Mouse (Mus musculus) embryonic fibroblast, embryonic 13.5 days (primary cell): ENCODE results near the gene Parp16. TPM values are rescaled to one million over a fixed set of nuclear protein-coding genes. Genes with fewer than 3 reads are reported as not detected.

Experiments
- H3K27ac ChIP-seq: 2 replicates; pipeline ENCODE4 v1.5.1; 2012; ENCODE audit warnings: low read length, control low read depth, inconsistent platforms; ENCODE audit not compliant: insufficient read depth
- H3K4me1 ChIP-seq: 2 replicates; pipeline ENCODE4 v1.6.1; 2011; ENCODE audit warnings: low read length; ENCODE audit not compliant: control insufficient read depth, insufficient read depth
- H3K4me3 ChIP-seq: 2 replicates; pipeline ENCODE4 v1.5.1; 2011; ENCODE audit warnings: mild to moderate bottlenecking, control low read depth, low read length; ENCODE audit not compliant: insufficient read depth
- CTCF ChIP-seq: IDR thresholded peaks from 2 replicates; pipeline ENCODE4 v1.5.1; 2011; ENCODE audit warnings: mild to moderate bottlenecking, control low read depth, low read length, moderate library complexity, borderline replicate concordance; ENCODE audit not compliant: insufficient read depth
- POLR2A ChIP-seq: IDR thresholded peaks from 2 replicates; pipeline ENCODE4 v1.6.1; 2011; ENCODE audit warnings: low read depth, mild to moderate bottlenecking, control low read depth, low read length, moderate library complexity
- polyA plus RNA-seq: library from polyadenylated mRNA; stranded (reverse); fragments of >200 nt; gene quantifications from 2 replicates; pipeline ENCODE4 v1.2.4, GENCODE M21; 2011; ENCODE audit warnings: low read depth; ENCODE audit not compliant: missing spikeins, insufficient read length

Gene Parp16
- polyA plus RNA-seq, 1 experiment = 1.5 TPM

- Histone ChIP-seq H3K27ac (no peak overlapping the region), H3K4me3 (no peak overlapping the region), H3K4me1 (no peaks in the 10 kb centered on the region)
- TF ChIP-seq POLR2A (no peak), CTCF (no peak)
Measured at GRCm38 (mm10) chr9:65239731-65240130, 44.6 kb downstream of the Parp16 start.

DNA sequence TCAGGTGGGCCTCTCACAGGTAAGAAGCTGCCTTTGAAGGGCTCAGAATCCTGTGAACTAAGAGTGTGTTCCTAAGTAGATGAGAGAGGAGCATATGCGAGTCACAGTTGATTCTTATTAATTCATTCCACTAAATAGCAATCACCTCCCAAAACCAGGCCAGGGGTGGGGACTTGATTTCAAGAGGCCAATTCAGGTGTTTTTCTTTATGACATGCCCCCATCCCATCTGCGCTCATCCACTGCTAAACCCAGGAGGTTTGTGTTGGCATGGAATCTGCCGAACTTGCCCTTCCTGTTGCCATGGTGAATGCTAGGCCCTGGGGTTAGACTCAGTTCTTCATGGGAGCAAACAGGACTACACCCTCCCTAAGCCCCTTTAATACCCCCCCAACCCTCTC is 45.4 kb downstream of the Parp16 start:
- no peak for TF ChIP-seq CTCF
- TF ChIP-seq POLR2A = no peak
- no peak overlapping the region for H3K4me3 ChIP-seq
- H3K4me1 ChIP-seq = no peaks in the 10 kb centered on the region
- no peak overlapping the region for H3K27ac ChIP-seq

DNA sequence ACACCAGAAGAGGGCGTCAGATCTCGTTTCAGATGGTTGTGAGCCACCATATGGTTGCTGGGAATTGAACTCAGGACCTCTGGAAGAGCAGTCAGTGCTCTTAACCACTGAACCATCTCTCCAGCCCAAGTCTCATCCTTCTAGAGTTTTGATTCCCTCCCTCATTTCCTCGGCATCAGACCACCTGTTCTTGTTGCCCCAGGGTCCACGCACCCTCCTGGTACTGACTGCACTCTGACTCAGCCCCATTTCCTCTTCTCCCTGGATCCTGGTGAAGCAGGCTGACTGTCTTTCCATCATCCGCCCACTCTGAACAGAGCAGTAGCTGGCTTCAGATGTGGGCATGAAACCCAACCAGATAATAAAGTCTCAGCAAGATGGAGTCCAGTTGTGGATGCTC is 46.8 kb downstream of the Parp16 start:
- Histone ChIP-seq H3K27ac (no peak overlapping the region), H3K4me1 (no peaks in the 10 kb centered on the region), H3K4me3 (no peak overlapping the region)
- TF ChIP-seq CTCF (no peak), POLR2A (no peak)

GRCm38 (mm10) chr9:65243249-65243648 is 48.1 kb downstream of the Parp16 start:
- Histone ChIP-seq H3K4me3 (no peak overlapping the region), H3K4me1 (no peaks in the 10 kb centered on the region), H3K27ac (no peak overlapping the region)
- TF ChIP-seq POLR2A (no peak), CTCF (no peak)

GRCm38 (mm10) chr9:65244036-65244806 is 49.1 kb downstream of the Parp16 start:
- Histone ChIP-seq H3K4me1 (no peaks in the 10 kb centered on the region), H3K4me3 (no peak overlapping the region), H3K27ac (no peak overlapping the region)
- TF ChIP-seq POLR2A = no peak
- no peak for TF ChIP-seq CTCF

DNA sequence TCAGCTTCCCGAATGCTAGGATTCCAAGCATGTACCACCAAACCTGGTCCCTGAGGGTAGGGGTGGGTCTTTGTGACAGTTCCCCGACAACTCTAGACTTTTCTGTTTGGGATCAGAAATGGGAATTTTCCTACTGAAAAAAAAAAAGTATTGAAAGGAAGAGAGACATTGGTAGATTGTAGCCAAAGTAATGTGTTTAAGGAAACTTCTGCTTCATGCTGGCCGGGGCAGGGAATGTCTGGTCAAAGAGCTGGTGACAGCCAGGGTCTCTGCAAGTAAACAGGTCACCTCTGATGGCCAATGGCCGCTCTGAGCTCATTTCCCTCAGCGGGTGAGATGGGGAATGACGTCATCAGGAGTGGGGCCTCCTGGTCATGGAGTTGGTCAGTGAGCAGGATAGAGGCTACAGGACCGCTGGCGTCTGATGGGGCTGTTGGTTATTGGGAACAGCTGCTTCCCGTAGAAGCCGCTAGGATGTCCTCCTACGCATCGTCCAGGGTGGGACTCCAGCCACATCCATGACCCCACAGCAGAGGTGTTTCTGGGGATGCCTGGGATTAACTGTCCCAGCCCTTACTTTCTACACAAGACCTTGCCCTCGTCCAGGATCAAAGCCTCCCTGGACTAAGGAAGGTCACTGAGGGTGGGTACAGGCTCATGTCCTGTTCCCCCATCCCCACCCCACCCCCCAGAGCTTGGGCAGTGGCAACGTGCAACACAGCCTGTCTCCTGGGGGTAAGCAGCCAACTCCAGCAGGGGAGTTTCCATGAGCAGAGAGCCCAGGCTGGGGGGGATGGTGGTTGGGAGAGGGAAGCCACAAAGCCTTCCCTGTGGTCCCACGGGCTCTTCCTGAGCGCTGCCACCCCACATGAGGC is 52.6 kb downstream of the Parp16 start:
- Histone ChIP-seq H3K4me1 (no peaks in the 10 kb centered on the region), H3K4me3 (no peak overlapping the region), H3K27ac (no peak overlapping the region)
- no peak for TF ChIP-seq CTCF
- TF ChIP-seq POLR2A = no peak

GRCm38 (mm10) chr9:65248377-65248690 is 53.2 kb downstream of the Parp16 start:
- TF ChIP-seq CTCF (no peak), POLR2A (no peak)
- H3K4me3 ChIP-seq = no peak overlapping the region
- H3K27ac ChIP-seq = no peak overlapping the region
- no peaks in the 10 kb centered on the region for H3K4me1 ChIP-seq

- no peaks in the 10 kb centered on the region; the same call in 1 of the 2 replicates for H3K4me1 ChIP-seq
- H3K27ac ChIP-seq = no peak overlapping the region
- TF ChIP-seq CTCF = no peak
- TF ChIP-seq POLR2A = no peak
- H3K4me3 ChIP-seq = no peak overlapping the region
Measured at GRCm38 (mm10) chr9:65252026-65252425, 56.9 kb downstream of the Parp16 start.

GRCm38 (mm10) chr9:65255906-65256600 is 60.9 kb downstream of the Parp16 start:
- Histone ChIP-seq H3K4me1 (no peaks in the 10 kb centered on the region; the same call in 1 of the 2 replicates), H3K27ac (no peak overlapping the region), H3K4me3 (no peak overlapping the region)
- TF ChIP-seq POLR2A (no peak), CTCF (no peak)

DNA sequence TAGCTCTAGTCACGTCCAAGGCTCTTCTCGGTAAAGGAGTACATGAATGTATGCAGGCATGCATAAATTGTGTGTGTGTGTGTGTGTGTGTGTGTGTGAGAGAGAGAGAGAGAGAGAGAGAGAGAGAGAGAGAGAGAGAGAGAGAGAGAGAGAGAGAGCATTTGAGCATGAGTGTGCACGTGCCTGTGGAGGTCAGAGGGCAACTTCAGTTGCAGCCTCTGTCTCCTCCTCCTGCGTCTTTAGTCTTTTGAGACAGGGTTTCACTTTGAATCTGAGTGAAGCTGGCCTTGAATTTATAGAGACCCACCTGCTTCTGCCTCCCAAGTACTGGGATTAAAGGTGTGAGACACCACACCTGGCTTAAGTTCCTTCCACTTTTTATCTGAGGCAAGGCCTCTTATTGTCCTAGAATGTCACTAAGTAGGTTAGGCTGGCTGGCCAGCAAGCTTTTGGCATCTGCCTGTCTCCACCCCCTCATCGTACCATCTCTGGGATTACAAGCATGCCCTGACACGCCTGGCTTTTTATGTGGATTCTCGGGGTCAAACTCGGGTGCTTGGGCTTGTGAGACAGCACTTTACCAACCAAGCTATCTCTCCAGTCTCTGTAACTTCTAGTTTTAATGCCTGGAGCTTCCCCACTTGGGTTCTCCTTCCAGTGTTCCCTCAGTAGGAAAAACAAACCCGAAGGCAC is 62.2 kb downstream of the Parp16 start:
- Histone ChIP-seq H3K27ac (no peak overlapping the region), H3K4me3 (no peak overlapping the region), H3K4me1 (no peaks in the 10 kb centered on the region; the same call in 1 of the 2 replicates)
- no peak for TF ChIP-seq POLR2A
- TF ChIP-seq CTCF = no peak
